Mouse (Mus musculus) urinary bladder, postnatal 4 days (tissue): ENCODE results near the gene Rgs12.

ENCODE experiments used
- DNase-seq, 2 experiments: peaks; one replicate each; pipeline ENCODE4 v3.0.0; 2021 to 2022; ENCODE audit warnings: low spot score in 2 of 2

The Rgs12 gene

GRCm38 (mm10) chr5:34981734-34982133 is 32.5 kb downstream of the Rgs12 start:
- no peak for DNase-seq

GRCm38 (mm10) chr5:34984933-34985332 is 35.7 kb downstream of the Rgs12 start:
- no peak for DNase-seq

GRCm38 (mm10) chr5:34985867-34986266 is 36.6 kb downstream of the Rgs12 start:
- DNase-seq, result peak; percentile 57 to 74

- no peak for DNase-seq
Observed at GRCm38 (mm10) chr5:34987396-34987795, 38.2 kb downstream of the Rgs12 start.

GRCm38 (mm10) chr5:34988690-34989089 is 39.4 kb downstream of the Rgs12 start:
- DNase-seq, result no peak

- no peak for DNase-seq
Observed at GRCm38 (mm10) chr5:34989321-34989772, 40.1 kb downstream of the Rgs12 start.

GRCm38 (mm10) chr5:34998754-34999153 is 49.5 kb downstream of the Rgs12 start:
- no peak for DNase-seq

- no peak for DNase-seq
Observed at GRCm38 (mm10) chr5:34999281-34999680, 50.0 kb downstream of the Rgs12 start.

- DNase-seq, result no peak
Observed at GRCm38 (mm10) chr5:35000323-35000722, 51.1 kb downstream of the Rgs12 start.

GRCm38 (mm10) chr5:35001144-35001543 is 51.9 kb downstream of the Rgs12 start:
- DNase-seq, result no peak

- DNase-seq, result no peak
Observed at GRCm38 (mm10) chr5:35003611-35004162, 54.4 kb downstream of the Rgs12 start.

- no peak for DNase-seq
Observed at GRCm38 (mm10) chr5:35004769-35005168, 55.5 kb downstream of the Rgs12 start.

- no peak for DNase-seq
Observed at GRCm38 (mm10) chr5:35005659-35006058, 56.4 kb downstream of the Rgs12 start.

- no peak for DNase-seq
Observed at GRCm38 (mm10) chr5:35006599-35006998, 57.4 kb downstream of the Rgs12 start.

- no peak for DNase-seq
Observed at GRCm38 (mm10) chr5:35009163-35009562, 59.9 kb downstream of the Rgs12 start.

GRCm38 (mm10) chr5:35010656-35011055 is 61.4 kb downstream of the Rgs12 start:
- DNase-seq, result no peak

GRCm38 (mm10) chr5:35011156-35011923 is 62.1 kb downstream of the Rgs12 start:
- DNase-seq, result no peak

- no peak for DNase-seq
Observed at GRCm38 (mm10) chr5:35014036-35014435, 64.8 kb downstream of the Rgs12 start.

GRCm38 (mm10) chr5:35019673-35020300 is 70.5 kb downstream of the Rgs12 start:
- no peak for DNase-seq

- no peak for DNase-seq
Observed at GRCm38 (mm10) chr5:35020410-35021241, 71.4 kb downstream of the Rgs12 start.

GRCm38 (mm10) chr5:35024975-35025374 is 75.7 kb downstream of the Rgs12 start:
- DNase-seq, result peak in 1 of 2 experiments; percentile 44

- no peak for DNase-seq
Observed at GRCm38 (mm10) chr5:35029303-35029702, 80.1 kb downstream of the Rgs12 start.
